Mouse (Mus musculus): ENCODE measurements around the gene Ttc25. TPM values are rescaled to one million over a fixed set of nuclear protein-coding genes. Genes with fewer than 3 reads are reported as not detected.

Ttc25 gene
- polyA plus RNA-seq, 1 experiment from 2014 or later = 1.0 TPM

DNA sequence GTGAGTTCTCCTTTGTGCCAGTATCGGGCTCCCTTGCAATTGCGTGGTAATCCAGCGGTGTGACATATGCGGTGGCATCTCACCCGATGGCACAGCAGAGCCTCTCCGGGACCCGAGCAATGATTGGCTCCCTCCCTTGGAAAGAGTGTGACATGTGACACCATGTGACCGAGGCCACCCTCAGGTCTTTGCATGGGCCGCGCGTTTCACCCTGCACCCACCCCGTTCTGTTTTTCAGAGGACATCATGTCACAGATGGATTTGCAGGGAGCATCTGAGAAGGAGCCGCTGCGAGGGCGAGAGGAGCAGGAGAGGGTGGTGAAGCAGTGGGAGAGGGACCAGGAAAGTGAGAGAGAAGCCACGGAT lies 25.8 kb downstream of the Ttc25 start:
- Histone ChIP-seq H3K9me3 (ENCODE audit: control insufficient read depth, low read length) (no peaks in the 10 kb centered on the region), H3K36me3 (ENCODE audit: control insufficient read depth, insufficient read depth, low read length) (no peaks in the 10 kb centered on the region), H3K27me3 (ENCODE audit: control insufficient read depth, insufficient read depth, low read length) (no peaks in the 10 kb centered on the region), H3K4me2 (ENCODE audit: low read length) (peak overlapping the region; percentile 67), H3K4me3 (ENCODE audit: control insufficient read depth in 1 of 2, insufficient read depth in 1 of 2, low read depth in 1 of 2, low read length in 2 of 2) (peak overlapping the region; percentile 4 to 26), H3K9ac (ENCODE audit: low read length) (peak overlapping the region; percentile 57), H3K4me1 (ENCODE audit: control insufficient read depth in 2 of 2, insufficient read depth in 2 of 2, low read length in 2 of 2) (peaks cover 13 to 16% of the 10 kb centered on the region in 2 experiments), H3K27ac (replicated peaks in 1 of 2; ENCODE audit: control insufficient read depth in 1 of 2, insufficient read depth in 1 of 2, low read depth in 2 of 2, low read length in 2 of 2) (no peak overlapping the region)
- ATAC-seq (ENCODE audit: insufficient number of reproducible peaks, insufficient read depth, low FRiP score, low read depth) = no peak
- 7% methylated on average over 16 of the region's 16 CpGs for WGBS

DNA sequence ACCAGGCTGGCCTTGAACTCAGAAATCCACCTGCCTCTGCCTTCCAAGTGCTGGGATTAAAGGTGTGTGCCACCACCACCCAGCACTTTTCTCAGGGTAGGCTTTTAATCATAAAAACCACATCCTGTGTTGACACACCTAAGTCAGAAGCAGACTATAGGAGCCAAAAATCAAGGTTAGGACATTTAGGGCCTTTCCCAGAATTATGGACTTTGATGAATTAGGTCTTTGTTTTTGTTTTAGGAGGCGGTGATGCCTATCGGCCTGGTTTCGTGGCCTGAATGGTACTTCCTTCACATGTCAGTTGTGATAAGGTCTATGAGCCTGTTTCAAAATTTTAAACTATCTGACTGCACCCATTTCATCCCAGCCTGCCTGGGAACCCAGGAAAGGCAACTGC lies 28.8 kb downstream of the Ttc25 start:
- Histone ChIP-seq H3K27ac (replicated peaks in 1 of 2; ENCODE audit: control insufficient read depth in 1 of 2, insufficient read depth in 1 of 2, low read depth in 2 of 2, low read length in 2 of 2) (peak overlapping the region in 1 of 2 experiments; percentile 55; a peak in 1 of 4 replicates), H3K4me1 (ENCODE audit: control insufficient read depth in 2 of 2, insufficient read depth in 2 of 2, low read length in 2 of 2) (peaks cover 13 to 16% of the 10 kb centered on the region in 2 experiments), H3K36me3 (ENCODE audit: control insufficient read depth, insufficient read depth, low read length) (peaks cover 8% of the 10 kb centered on the region), H3K4me3 (ENCODE audit: control insufficient read depth in 1 of 2, insufficient read depth in 1 of 2, low read depth in 1 of 2, low read length in 2 of 2) (peak overlapping the region in 1 of 2 experiments; percentile 77; a peak in 1 of 4 replicates), H3K27me3 (ENCODE audit: control insufficient read depth, insufficient read depth, low read length) (no peaks in the 10 kb centered on the region), H3K4me2 (ENCODE audit: low read length) (peak overlapping the region; percentile 72), H3K9me3 (ENCODE audit: control insufficient read depth, low read length) (no peaks in the 10 kb centered on the region), H3K9ac (ENCODE audit: low read length) (peak overlapping the region; percentile 80; the same call in 1 of the 2 replicates)
- ATAC-seq (ENCODE audit: insufficient number of reproducible peaks, insufficient read depth, low FRiP score, low read depth) = no peak
- 80% methylated on average over 3 of the region's 3 CpGs for WGBS

DNA sequence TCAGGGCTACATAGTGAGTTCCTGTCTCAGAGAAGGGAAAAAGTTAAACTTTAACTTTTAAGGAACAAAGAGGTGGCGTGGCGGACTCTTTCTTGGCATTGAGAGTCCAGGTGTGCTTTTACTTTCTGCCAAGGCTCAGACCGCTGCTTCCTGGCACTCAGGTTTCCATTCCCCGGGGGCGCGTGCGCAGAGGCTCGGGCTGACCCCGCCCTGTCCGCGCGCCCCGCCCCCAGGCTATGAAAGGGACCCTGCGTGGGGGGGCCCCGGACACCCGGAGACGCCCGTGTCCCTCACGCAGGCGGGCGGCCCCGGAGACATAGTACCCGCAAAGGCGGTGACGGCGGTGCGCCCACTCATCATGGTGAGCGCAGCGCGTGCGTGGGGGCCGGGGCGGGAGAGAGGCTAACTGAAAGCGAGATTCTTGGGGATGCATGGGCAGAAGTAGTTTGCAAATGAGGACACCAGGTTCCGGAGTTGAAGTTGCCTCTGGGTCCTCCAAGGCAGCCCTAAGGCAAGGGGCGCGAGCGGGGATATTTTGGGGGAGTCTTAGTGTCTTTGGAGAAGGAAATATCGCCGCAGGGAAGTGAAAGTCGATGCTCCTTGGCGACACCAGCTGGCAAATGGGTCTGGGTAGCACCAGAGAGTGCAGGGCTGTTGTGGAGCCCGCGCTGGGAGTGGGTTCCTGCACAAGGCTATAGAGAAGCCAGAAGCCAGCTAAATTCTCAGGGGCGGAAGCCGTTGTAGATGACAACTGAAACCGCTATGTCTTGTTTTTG lies 29.5 kb downstream of the Ttc25 start, which contains the start of gene Cnp:
Cnp (plus strand) TSS at position 197 of the 776 bp plus-strand sequence.
- Histone ChIP-seq H3K27me3 (ENCODE audit: control insufficient read depth, insufficient read depth, low read length) (no peaks in the 10 kb centered on the region), H3K36me3 (ENCODE audit: control insufficient read depth, insufficient read depth, low read length) (peaks cover 15% of the 10 kb centered on the region), H3K4me3 (ENCODE audit: control insufficient read depth in 1 of 2, insufficient read depth in 1 of 2, low read depth in 1 of 2, low read length in 2 of 2) (peak within 1 kb of the TSS; percentile 77 to 82), H3K9me3 (ENCODE audit: control insufficient read depth, low read length) (no peaks in the 10 kb centered on the region), H3K27ac (replicated peaks in 1 of 2; ENCODE audit: control insufficient read depth in 1 of 2, insufficient read depth in 1 of 2, low read depth in 2 of 2, low read length in 2 of 2) (peak within 1 kb of the TSS; percentile 55 to 66; a peak in 3 of 4 replicates), H3K9ac (ENCODE audit: low read length) (peak within 1 kb of the TSS; percentile 80), H3K4me2 (ENCODE audit: low read length) (peak within 1 kb of the TSS; percentile 72), H3K4me1 (ENCODE audit: control insufficient read depth in 2 of 2, insufficient read depth in 2 of 2, low read length in 2 of 2) (peaks cover 13 to 16% of the 10 kb centered on the region in 2 experiments)
- WGBS = 1% methylated on average over 47 of the region's 47 CpGs
- ATAC-seq (ENCODE audit: insufficient number of reproducible peaks, insufficient read depth, low FRiP score, low read depth) = peak; percentile 71

DNA sequence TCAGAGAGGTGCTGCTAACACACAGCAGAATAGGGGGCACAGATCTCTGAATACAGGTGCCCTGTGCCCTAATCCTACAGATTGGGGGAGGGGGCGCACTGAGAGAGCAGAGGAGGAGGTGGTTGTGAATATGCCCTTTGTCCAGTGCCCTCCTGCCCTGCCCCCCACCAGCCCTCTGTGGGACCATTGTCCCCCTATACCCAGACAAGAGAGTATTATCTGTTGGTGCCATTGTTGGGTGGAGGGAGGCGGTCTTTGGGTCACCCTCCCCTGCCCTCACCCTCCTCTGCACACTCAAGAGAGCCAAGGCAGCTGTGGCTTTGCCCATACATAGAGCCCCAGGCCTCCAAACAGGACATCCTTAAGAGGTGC lies 30.1 kb downstream of the Ttc25 start:
- no peaks in the 10 kb centered on the region for H3K27me3 ChIP-seq (ENCODE audit: control insufficient read depth, insufficient read depth, low read length)
- H3K27ac ChIP-seq (replicated peaks in 1 of 2; ENCODE audit: control insufficient read depth in 1 of 2, insufficient read depth in 1 of 2, low read depth in 2 of 2, low read length in 2 of 2) = peak overlapping the region in 1 of 2 experiments; percentile 55; a peak in 2 of 4 replicates
- H3K4me2 ChIP-seq (ENCODE audit: low read length) = peak overlapping the region; percentile 72
- H3K4me3 ChIP-seq (ENCODE audit: control insufficient read depth in 1 of 2, insufficient read depth in 1 of 2, low read depth in 1 of 2, low read length in 2 of 2) = peak overlapping the region; percentile 77 to 82
- H3K4me1 ChIP-seq (ENCODE audit: control insufficient read depth in 2 of 2, insufficient read depth in 2 of 2, low read length in 2 of 2) = peaks cover 13 to 16% of the 10 kb centered on the region in 2 experiments
- H3K36me3 ChIP-seq (ENCODE audit: control insufficient read depth, insufficient read depth, low read length) = peaks cover 21% of the 10 kb centered on the region
- H3K9me3 ChIP-seq (ENCODE audit: control insufficient read depth, low read length) = no peaks in the 10 kb centered on the region
- 33% methylated on average over 2 of the region's 2 CpGs for WGBS
- no peak for ATAC-seq (ENCODE audit: insufficient number of reproducible peaks, insufficient read depth, low FRiP score, low read depth)
- peak overlapping the region; percentile 80 for H3K9ac ChIP-seq (ENCODE audit: low read length)

DNA sequence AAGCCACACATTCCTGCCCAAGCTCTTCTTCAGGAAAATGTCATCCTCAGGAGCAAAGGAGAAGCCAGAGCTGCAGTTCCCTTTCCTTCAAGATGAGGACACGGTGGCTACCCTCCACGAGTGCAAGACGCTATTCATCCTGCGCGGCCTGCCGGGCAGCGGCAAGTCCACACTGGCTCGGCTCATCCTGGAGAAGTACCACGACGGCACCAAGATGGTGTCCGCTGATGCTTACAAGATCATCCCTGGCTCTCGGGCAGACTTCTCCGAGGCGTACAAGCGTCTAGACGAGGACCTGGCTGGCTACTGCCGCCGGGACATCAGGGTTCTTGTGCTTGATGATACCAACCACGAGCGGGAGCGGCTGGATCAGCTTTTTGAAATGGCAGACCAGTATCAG lies 30.8 kb downstream of the Ttc25 start:
- no peaks in the 10 kb centered on the region for H3K27me3 ChIP-seq (ENCODE audit: control insufficient read depth, insufficient read depth, low read length)
- H3K9me3 ChIP-seq (ENCODE audit: control insufficient read depth, low read length) = no peaks in the 10 kb centered on the region
- 64% methylated on average over 21 of the region's 21 CpGs for WGBS
- peaks cover 29% of the 10 kb centered on the region for H3K36me3 ChIP-seq (ENCODE audit: control insufficient read depth, insufficient read depth, low read length)
- no peak overlapping the region for H3K4me2 ChIP-seq (ENCODE audit: low read length)
- no peak overlapping the region for H3K9ac ChIP-seq (ENCODE audit: low read length)
- H3K4me3 ChIP-seq (ENCODE audit: control insufficient read depth in 1 of 2, insufficient read depth in 1 of 2, low read depth in 1 of 2, low read length in 2 of 2) = no peak overlapping the region
- no peak overlapping the region for H3K27ac ChIP-seq (replicated peaks in 1 of 2; ENCODE audit: control insufficient read depth in 1 of 2, insufficient read depth in 1 of 2, low read depth in 2 of 2, low read length in 2 of 2)
- no peak for ATAC-seq (ENCODE audit: insufficient number of reproducible peaks, insufficient read depth, low FRiP score, low read depth)
- H3K4me1 ChIP-seq (ENCODE audit: control insufficient read depth in 2 of 2, insufficient read depth in 2 of 2, low read length in 2 of 2) = peaks cover 7 to 10% of the 10 kb centered on the region in 2 experiments

DNA sequence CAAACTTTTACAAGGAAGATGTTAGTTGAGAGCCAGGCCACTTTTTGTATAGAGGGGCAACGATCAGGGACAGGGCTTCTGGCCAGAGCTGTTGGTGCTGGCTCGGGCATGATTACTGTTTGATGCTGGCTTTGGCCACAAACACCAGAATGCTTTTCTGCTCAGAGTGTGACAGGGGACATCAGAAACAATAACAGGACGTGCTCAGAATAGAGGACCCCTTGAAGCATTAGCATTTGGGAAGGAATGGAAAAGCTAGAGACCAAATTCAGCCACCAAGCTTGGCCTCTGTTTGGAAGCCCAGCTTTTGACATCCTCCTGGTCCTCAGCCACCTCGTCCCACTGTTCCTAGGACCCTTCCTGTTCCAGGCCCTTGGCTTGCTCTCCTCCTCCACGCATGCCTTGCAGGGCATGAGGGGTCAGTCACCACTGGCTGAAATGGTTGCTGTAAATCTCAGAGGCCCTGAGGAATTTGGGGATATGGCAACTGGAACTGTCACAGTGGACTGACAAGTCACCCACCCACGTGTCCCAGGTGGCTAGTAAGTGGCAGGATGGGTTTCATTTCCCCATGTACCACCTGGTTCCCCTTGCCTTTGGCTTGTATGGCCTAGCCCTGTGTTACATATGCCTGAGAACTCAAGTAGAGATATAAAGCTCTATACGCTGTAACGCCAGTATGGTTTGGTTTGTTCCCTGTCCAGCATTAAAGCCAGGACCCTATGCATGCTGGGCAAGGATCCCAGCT lies 32.6 kb downstream of the Ttc25 start:
- Histone ChIP-seq H3K36me3 (ENCODE audit: control insufficient read depth, insufficient read depth, low read length) (peaks cover 47% of the 10 kb centered on the region), H3K4me3 (ENCODE audit: control insufficient read depth in 1 of 2, insufficient read depth in 1 of 2, low read depth in 1 of 2, low read length in 2 of 2) (no peak overlapping the region), H3K27me3 (ENCODE audit: control insufficient read depth, insufficient read depth, low read length) (no peaks in the 10 kb centered on the region), H3K4me1 (ENCODE audit: control insufficient read depth in 2 of 2, insufficient read depth in 2 of 2, low read length in 2 of 2) (peaks cover 14 to 19% of the 10 kb centered on the region in 2 experiments), H3K9me3 (ENCODE audit: control insufficient read depth, low read length) (no peaks in the 10 kb centered on the region), H3K9ac (ENCODE audit: low read length) (no peak overlapping the region), H3K4me2 (ENCODE audit: low read length) (no peak overlapping the region), H3K27ac (replicated peaks in 1 of 2; ENCODE audit: control insufficient read depth in 1 of 2, insufficient read depth in 1 of 2, low read depth in 2 of 2, low read length in 2 of 2) (no peak overlapping the region)
- 76% methylated on average over 8 of the region's 8 CpGs for WGBS
- ATAC-seq (ENCODE audit: insufficient number of reproducible peaks, insufficient read depth, low FRiP score, low read depth) = no peak

DNA sequence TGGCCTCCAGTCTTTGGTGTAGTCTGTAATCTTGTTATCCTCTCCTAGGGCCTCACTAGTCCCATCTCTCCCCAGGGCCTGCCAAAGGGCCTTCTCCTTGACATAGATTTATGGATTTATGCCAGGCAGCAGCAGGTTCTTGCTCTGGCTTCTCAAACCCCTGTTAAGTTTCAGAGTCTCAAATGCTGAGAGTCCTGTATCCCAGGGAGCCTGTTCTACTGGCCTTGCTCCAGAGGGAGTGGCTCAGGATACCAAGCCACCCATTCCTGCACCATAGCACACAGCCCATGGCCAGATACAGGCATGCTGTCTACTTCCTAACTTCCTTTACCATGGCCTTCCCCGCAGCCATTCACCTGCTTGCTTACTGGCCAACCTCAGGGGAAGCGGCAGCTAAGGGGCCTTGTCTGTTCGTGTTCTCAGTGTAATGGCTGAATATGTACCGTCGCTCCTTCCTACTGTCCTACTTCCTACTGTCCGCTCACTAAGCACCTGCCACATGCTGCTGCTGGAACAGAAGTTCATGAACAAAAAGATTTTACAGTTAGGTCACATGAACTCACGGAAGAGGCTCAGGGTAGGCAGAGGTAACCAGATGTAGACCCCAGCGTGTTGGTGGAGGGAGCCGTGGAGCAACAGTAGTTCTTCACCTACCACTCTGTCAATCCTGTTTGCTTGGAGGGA lies 33.9 kb downstream of the Ttc25 start:
- Histone ChIP-seq H3K4me2 (ENCODE audit: low read length) (no peak overlapping the region), H3K4me3 (ENCODE audit: control insufficient read depth in 1 of 2, insufficient read depth in 1 of 2, low read depth in 1 of 2, low read length in 2 of 2) (no peak overlapping the region), H3K9me3 (ENCODE audit: control insufficient read depth, low read length) (no peaks in the 10 kb centered on the region), H3K36me3 (ENCODE audit: control insufficient read depth, insufficient read depth, low read length) (peaks cover 59% of the 10 kb centered on the region), H3K4me1 (ENCODE audit: control insufficient read depth in 2 of 2, insufficient read depth in 2 of 2, low read length in 2 of 2) (peaks cover 14 to 19% of the 10 kb centered on the region in 2 experiments), H3K27ac (replicated peaks in 1 of 2; ENCODE audit: control insufficient read depth in 1 of 2, insufficient read depth in 1 of 2, low read depth in 2 of 2, low read length in 2 of 2) (no peak overlapping the region), H3K27me3 (ENCODE audit: control insufficient read depth, insufficient read depth, low read length) (no peaks in the 10 kb centered on the region), H3K9ac (ENCODE audit: low read length) (no peak overlapping the region)
- 90% methylated on average over 9 of the region's 9 CpGs for WGBS
- ATAC-seq (ENCODE audit: insufficient number of reproducible peaks, insufficient read depth, low FRiP score, low read depth) = no peak

Data from heart, embryonic 14.5 days (tissue).